Mouse (Mus musculus): ENCODE results near the gene Cstb.

- TF ChIP-seq GATA1 (IDR thresholded peaks at IDR 0.05; ENCODE audit: borderline replicate concordance, low read length) (no peak), FLI1 (IDR thresholded peaks at IDR 0.05; ENCODE audit: low read length) (no peak)
Observed at GRCm38 (mm10) chr10:78467761-78468310, 42.4 kb downstream of the Cstb start.
